Mouse (Mus musculus): ENCODE data around the gene Obox5. TPM values are rescaled to one million over a fixed set of nuclear protein-coding genes. Genes with fewer than 3 reads are reported as not detected.

Obox5 gene
- polyA plus RNA-seq (2012; rRNA removed; ENCODE audit: low replicate concordance), result not detected in 2 replicates

DNA sequence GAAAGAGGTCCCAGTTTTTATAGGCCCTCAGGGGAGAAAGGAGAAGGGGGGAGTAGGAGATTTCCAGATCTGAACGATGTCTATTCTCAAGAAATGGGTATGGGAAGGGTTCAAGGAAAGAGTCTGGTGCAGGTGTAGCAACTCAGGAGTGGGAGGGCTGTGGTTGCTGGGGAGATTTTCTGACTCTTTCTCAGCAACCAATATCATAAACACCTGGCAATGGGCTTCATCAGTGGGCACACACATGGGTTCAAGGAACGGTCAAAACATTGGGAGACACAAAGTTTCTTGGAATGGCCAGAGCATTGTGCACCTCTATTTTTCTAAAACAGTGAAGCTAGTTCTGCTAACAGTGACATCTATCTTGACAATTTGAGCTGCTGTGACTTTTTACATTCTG lies at the start of gene Obox5:
TSS of gene Obox5 (plus strand) at position 301 of the 400 bp plus-strand sequence.

Other genes starting within 250 kb of the Obox5 start
- not detected in 2 replicates for gene Obox3, start 110.2 kb upstream of the Obox5 start, polyA plus RNA-seq (2012; rRNA removed; ENCODE audit: low replicate concordance)
- gene Obox6, start 89.5 kb downstream of the Obox5 start, polyA plus RNA-seq (2012; rRNA removed; ENCODE audit: low replicate concordance), result not detected in 2 replicates
- gene Crx, start 129.8 kb downstream of the Obox5 start, polyA plus RNA-seq (2012; rRNA removed; ENCODE audit: low replicate concordance), result not detected in 2 replicates
- not detected in 2 replicates for gene Crxos, start 132.5 kb downstream of the Obox5 start, polyA plus RNA-seq (2012; rRNA removed; ENCODE audit: low replicate concordance)
- gene Selenow, start 172.3 kb downstream of the Obox5 start, polyA plus RNA-seq (2012; rRNA removed; ENCODE audit: low replicate concordance), result 624 and 858 TPM in 2 replicates
- 85.8 and 136 TPM in 2 replicates for gene Nop53, start 195.9 kb downstream of the Obox5 start, polyA plus RNA-seq (2012; rRNA removed; ENCODE audit: low replicate concordance)
- 242 and 668 TPM in 2 replicates for gene Ehd2, start 217.4 kb downstream of the Obox5 start, polyA plus RNA-seq (2012; rRNA removed; ENCODE audit: low replicate concordance)

Measured in subcutaneous adipose tissue, adult 2 months (tissue).